Mouse (Mus musculus): ENCODE data around the gene Tex30. TPM values are rescaled to one million over a fixed set of nuclear protein-coding genes. Genes with fewer than 3 reads are reported as not detected.

Gene Tex30
- polyA plus RNA-seq, 1 experiment = 5.8 TPM

DNA sequence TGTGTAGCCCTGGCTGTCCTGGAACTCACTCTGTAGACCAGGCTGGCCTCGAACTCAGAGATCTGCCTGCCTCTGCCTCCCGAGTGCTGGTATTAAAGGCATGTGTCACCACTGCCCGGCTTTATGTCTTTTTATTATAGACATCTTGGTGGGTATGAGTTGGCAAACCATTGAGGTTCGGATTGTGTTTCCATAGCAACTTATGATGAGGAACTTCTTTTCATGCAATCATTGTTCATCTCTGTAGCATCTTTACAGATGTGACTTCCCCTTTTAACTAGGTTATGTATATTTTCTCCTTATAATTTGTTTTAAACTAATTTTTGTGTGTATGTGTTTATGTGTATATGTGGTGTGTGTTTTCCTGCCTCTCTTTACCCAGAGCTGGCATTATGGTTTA lies 23.3 kb upstream of the Tex30 start:
- Histone ChIP-seq H3K4me3 (ENCODE audit: extremely low read depth, insufficient read depth, insufficient read length) (no peak overlapping the region), H3K4me1 (ENCODE audit: control insufficient read depth, insufficient read depth, insufficient read length) (no peaks in the 10 kb centered on the region), H3K27ac (ENCODE audit: insufficient read depth, low read length) (no peak overlapping the region), H3K27me3 (ENCODE audit: control insufficient read depth, insufficient read depth, low read length) (no peaks in the 10 kb centered on the region), H3K36me3 (ENCODE audit: control insufficient read depth, insufficient read depth, low read length) (no peaks in the 10 kb centered on the region; the same call in 1 of the 2 replicates)
- WGBS = 84% methylated on average over 4 of the region's 4 CpGs
- no peak for DNase-seq (ENCODE audit: low read depth in 1 of 2, low spot score in 2 of 2)
- TF ChIP-seq CTCF (IDR thresholded peaks at IDR 0.05; ENCODE audit: extremely low read depth, insufficient read depth, insufficient read length, insufficient replicate concordance) (no peak), POLR2A (IDR thresholded peaks at IDR 0.05; ENCODE audit: low read depth, low read length) (no peak)

DNA sequence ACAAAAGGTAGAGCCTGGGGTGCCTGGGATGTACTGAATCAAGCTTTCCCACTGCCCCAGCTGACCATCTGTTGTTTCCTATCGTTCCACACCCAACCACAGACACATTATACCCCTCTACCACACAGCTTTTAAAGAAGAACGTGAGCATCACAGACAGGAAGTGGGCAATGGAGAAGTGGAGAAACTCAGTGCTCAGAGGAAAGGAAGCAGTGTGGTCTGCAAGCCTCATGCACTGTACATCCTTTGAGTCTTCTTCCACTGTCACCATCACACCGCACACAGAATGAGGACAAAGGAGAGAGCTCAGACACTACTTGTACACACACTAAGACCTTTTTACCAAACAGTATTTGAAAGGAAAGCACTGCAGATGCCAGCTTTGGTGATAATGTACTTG lies 20.0 kb upstream of the Tex30 start:
- Histone ChIP-seq H3K27ac (ENCODE audit: insufficient read depth, low read length) (no peak overlapping the region), H3K27me3 (ENCODE audit: control insufficient read depth, insufficient read depth, low read length) (no peaks in the 10 kb centered on the region), H3K4me3 (ENCODE audit: extremely low read depth, insufficient read depth, insufficient read length) (no peak overlapping the region), H3K36me3 (ENCODE audit: control insufficient read depth, insufficient read depth, low read length) (no peaks in the 10 kb centered on the region), H3K4me1 (ENCODE audit: control insufficient read depth, insufficient read depth, insufficient read length) (no peaks in the 10 kb centered on the region; the same call in 1 of the 2 replicates)
- TF ChIP-seq CTCF (IDR thresholded peaks at IDR 0.05; ENCODE audit: extremely low read depth, insufficient read depth, insufficient read length, insufficient replicate concordance) = no peak
- no peak for TF ChIP-seq POLR2A (IDR thresholded peaks at IDR 0.05; ENCODE audit: low read depth, low read length)
- WGBS = 6% methylated on average over 3 of the region's 3 CpGs
- peak in 1 of 2 experiments; percentile 22 for DNase-seq (ENCODE audit: low read depth in 1 of 2, low spot score in 2 of 2)

DNA sequence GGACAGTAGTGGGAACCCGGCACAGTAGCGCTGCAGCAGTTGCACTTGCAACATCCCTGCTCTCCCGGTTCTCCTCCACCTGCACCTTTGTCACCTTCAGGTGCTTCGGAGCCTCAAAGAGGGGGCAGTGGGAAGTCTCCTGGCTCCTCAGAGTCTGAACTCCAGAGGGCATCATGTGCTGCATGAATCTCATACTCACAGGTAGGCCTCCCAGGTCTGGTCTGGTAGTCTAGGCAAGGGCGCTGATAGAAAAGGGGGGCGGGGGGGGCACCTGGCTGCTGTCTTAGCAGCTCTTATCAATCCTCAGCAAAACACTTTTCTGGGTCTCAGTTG lies 17.8 kb upstream of the Tex30 start:
- Histone ChIP-seq H3K36me3 (ENCODE audit: control insufficient read depth, insufficient read depth, low read length) (no peaks in the 10 kb centered on the region), H3K4me1 (ENCODE audit: control insufficient read depth, insufficient read depth, insufficient read length) (no peaks in the 10 kb centered on the region; the same call in 1 of the 2 replicates), H3K27ac (ENCODE audit: insufficient read depth, low read length) (no peak overlapping the region; the same call in 1 of the 2 replicates), H3K4me3 (ENCODE audit: extremely low read depth, insufficient read depth, insufficient read length) (peak overlapping the region; percentile 67; the same call in 1 of the 2 replicates), H3K27me3 (ENCODE audit: control insufficient read depth, insufficient read depth, low read length) (no peaks in the 10 kb centered on the region)
- no peak for DNase-seq (ENCODE audit: low read depth in 1 of 2, low spot score in 2 of 2)
- WGBS = 35% methylated on average over 6 of the region's 6 CpGs
- TF ChIP-seq CTCF (IDR thresholded peaks at IDR 0.05; ENCODE audit: extremely low read depth, insufficient read depth, insufficient read length, insufficient replicate concordance) (no peak), POLR2A (IDR thresholded peaks at IDR 0.05; ENCODE audit: low read depth, low read length) (no peak)

DNA sequence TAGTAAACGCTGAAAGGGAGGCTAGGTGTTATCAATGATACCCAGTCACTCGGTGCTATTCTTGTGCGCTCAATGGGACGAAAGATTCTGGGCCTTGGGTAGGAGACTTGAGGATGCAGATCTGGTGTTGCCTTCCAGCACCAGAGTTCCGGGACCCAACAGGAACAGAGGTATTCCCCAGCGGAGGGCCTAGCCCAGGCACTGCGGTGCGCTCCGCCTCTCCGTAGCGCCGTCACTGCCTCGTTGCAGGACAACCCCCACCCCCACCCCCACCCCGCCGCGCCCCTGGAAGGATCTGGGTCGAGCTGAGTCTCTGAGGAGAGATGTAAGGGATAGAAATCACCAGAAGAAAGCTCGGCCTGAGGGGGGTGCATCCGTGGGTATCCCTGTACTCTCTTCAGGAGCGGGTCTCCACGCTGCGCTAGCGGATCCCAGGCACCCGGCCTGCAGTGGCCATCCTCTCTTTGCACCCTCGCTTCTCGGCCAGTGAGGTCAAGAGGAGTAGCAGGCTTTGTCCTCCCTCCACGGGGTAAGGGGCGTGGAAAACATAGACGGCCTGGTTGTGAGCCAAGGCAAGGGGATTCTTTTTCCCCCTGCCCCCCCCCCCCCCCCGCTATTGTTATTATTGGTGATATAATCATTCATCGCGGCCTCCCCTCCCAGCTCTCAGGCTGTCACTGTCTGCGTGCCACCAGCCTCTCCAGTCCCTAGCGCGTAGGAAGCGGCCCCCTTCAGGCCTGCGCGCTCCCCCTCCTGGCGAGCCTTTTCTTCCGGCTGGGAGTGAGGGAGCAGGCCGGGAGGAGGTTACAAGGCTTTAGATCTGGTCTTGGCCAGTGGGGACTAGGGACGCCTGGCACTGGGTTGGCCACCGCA lies 17.2 kb upstream of the Tex30 start:
- TF ChIP-seq POLR2A (IDR thresholded peaks at IDR 0.05; ENCODE audit: low read depth, low read length) = no peak
- peak; percentile 23; the same call in 1 of the 2 replicates for TF ChIP-seq CTCF (IDR thresholded peaks at IDR 0.05; ENCODE audit: extremely low read depth, insufficient read depth, insufficient read length, insufficient replicate concordance)
- Histone ChIP-seq H3K27me3 (ENCODE audit: control insufficient read depth, insufficient read depth, low read length) (no peaks in the 10 kb centered on the region), H3K27ac (ENCODE audit: insufficient read depth, low read length) (peak overlapping the region; percentile 42), H3K4me3 (ENCODE audit: extremely low read depth, insufficient read depth, insufficient read length) (peak overlapping the region; percentile 67), H3K36me3 (ENCODE audit: control insufficient read depth, insufficient read depth, low read length) (no peaks in the 10 kb centered on the region), H3K4me1 (ENCODE audit: control insufficient read depth, insufficient read depth, insufficient read length) (no peaks in the 10 kb centered on the region; the same call in 1 of the 2 replicates)
- DNase-seq (ENCODE audit: low read depth in 1 of 2, low spot score in 2 of 2) = peak; percentile 11 to 58
- WGBS = under 1% methylated on average over 42 of the region's 43 CpGs

DNA sequence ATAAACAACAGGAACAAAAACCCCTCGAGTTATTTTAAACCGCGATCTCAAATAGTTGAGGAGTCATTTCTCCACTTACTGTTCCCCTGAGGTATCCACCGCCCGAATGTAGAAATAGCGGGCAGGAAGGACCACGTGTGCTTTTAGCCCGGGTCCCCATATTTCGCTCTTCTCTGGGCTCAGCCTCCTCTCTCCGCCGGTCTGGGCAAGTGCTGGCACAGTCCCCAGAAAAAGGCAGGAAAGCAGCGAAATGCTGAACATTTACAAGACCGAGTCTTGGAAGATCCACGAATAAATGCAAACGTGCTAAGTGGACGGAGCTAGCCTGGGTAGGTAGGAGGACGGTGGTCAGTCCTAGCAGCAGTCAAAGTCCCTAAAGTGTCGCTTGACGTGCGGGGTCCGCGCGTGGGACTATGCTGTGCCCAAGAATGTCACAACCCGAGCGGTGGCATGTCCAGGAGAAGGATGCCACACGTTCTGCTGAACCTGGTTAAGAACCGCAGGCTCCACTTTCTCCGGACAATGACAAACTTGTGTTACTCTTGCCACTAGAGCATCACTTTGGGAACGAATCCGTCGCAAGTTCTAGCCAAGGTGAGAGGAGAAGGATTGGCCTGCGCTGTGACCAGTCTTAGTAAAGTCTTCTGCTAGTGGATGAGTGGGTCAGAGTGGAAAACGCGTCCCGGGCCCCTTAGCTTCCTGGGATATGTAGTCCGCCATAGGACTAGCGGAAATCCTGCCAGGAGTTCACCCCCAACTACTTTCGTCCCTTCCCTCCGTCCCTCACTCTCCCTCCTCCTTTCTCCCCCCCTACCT lies 16.2 kb upstream of the Tex30 start, which contains the start of the genes Kdelc1 and Bivm:
TSS of gene Kdelc1 (minus strand) at position 570 of the 816 bp plus-strand sequence.
TSS of gene Bivm (plus strand) at position 719 of the 816 bp plus-strand sequence.
- peak; percentile 9; the same call in 1 of the 2 replicates for TF ChIP-seq POLR2A (IDR thresholded peaks at IDR 0.05; ENCODE audit: low read depth, low read length)
- TF ChIP-seq CTCF (IDR thresholded peaks at IDR 0.05; ENCODE audit: extremely low read depth, insufficient read depth, insufficient read length, insufficient replicate concordance) = no peak
- 0 out of 2 replicates have a peak, but pooled peaks cover 2% of the 10 kb centered on the region for H3K36me3 ChIP-seq (ENCODE audit: control insufficient read depth, insufficient read depth, low read length)
- WGBS = under 1% methylated on average over 39 of the region's 39 CpGs
- no peaks in the 10 kb centered on the region for H3K27me3 ChIP-seq (ENCODE audit: control insufficient read depth, insufficient read depth, low read length)
- H3K4me3 ChIP-seq (ENCODE audit: extremely low read depth, insufficient read depth, insufficient read length) = peak within 1 kb of the TSS; percentile 67
- no peaks in the 10 kb centered on the region; the same call in 1 of the 2 replicates for H3K4me1 ChIP-seq (ENCODE audit: control insufficient read depth, insufficient read depth, insufficient read length)
- H3K27ac ChIP-seq (ENCODE audit: insufficient read depth, low read length) = peak within 1 kb of the TSS; percentile 42
- peak; percentile 47 to 54 for DNase-seq (ENCODE audit: low read depth in 1 of 2, low spot score in 2 of 2)

DNA sequence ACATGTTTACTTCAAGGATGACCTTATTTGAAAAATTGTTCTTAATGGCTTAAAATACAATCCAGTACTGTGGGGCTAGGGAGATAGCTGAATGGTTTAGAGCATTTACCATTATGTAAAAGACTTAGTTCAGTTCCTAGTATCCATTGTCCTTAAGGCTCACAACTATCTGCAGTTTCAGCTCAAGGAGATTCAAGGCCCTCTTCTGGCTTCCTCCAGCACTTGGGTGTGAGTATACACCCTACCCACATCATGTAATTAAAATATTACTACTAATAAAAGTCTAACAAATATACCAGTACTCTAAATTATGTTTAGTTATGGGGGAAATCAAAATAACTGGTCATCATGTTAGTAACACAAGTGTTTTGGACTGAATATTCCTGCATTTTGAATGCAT lies 15.3 kb upstream of the Tex30 start:
- Histone ChIP-seq H3K27me3 (ENCODE audit: control insufficient read depth, insufficient read depth, low read length) (no peaks in the 10 kb centered on the region), H3K36me3 (ENCODE audit: control insufficient read depth, insufficient read depth, low read length) (0 out of 2 replicates have a peak, but pooled peaks cover 2% of the 10 kb centered on the region), H3K27ac (ENCODE audit: insufficient read depth, low read length) (no peak overlapping the region), H3K4me3 (ENCODE audit: extremely low read depth, insufficient read depth, insufficient read length) (no peak overlapping the region; the same call in 1 of the 2 replicates), H3K4me1 (ENCODE audit: control insufficient read depth, insufficient read depth, insufficient read length) (no peaks in the 10 kb centered on the region; the same call in 1 of the 2 replicates)
- TF ChIP-seq CTCF (IDR thresholded peaks at IDR 0.05; ENCODE audit: extremely low read depth, insufficient read depth, insufficient read length, insufficient replicate concordance) (no peak), POLR2A (IDR thresholded peaks at IDR 0.05; ENCODE audit: low read depth, low read length) (no peak)
- DNase-seq (ENCODE audit: low read depth in 1 of 2, low spot score in 2 of 2) = no peak

Measured in spleen, adult 2 months (tissue).